Mouse (Mus musculus): ENCODE data around the gene Chfr. TPM values are rescaled to one million over a fixed set of nuclear protein-coding genes. Genes with fewer than 3 reads are reported as not detected.

Chfr gene
- polyA plus RNA-seq, 1 experiment from 2014 or later = 35.7 TPM

- no peak overlapping the region for H3K27ac ChIP-seq (ENCODE audit: low read depth, low read length)
- H3K9me3 ChIP-seq (replicated peaks; ENCODE audit: control insufficient read depth, low read length) = no peaks in the 10 kb centered on the region
- H3K36me3 ChIP-seq (ENCODE audit: control insufficient read depth, insufficient read depth, low read length) = peaks cover 11% of the 10 kb centered on the region
- 86% methylated on average over 7 of the region's 7 CpGs for WGBS (ENCODE audit: insufficient replicate concordance)
- no peaks in the 10 kb centered on the region for H3K27me3 ChIP-seq (ENCODE audit: control insufficient read depth, insufficient read depth, low read length)
- no peak overlapping the region for H3K4me2 ChIP-seq
- H3K4me3 ChIP-seq (ENCODE audit: low read depth, low read length) = no peak overlapping the region
- H3K9ac ChIP-seq (ENCODE audit: low read depth, low read length) = no peak overlapping the region
- H3K4me1 ChIP-seq (ENCODE audit: control insufficient read depth, insufficient read depth, low read length) = peaks cover 3% of the 10 kb centered on the region; the same call in 1 of the 2 replicates
- no peak for ATAC-seq (replicated peaks; ENCODE audit: insufficient number of reproducible peaks, low FRiP score, low TSS enrichment)
Observed at GRCm38 (mm10) chr5:110140424-110140823, 4.8 kb downstream of the Chfr start.

- Histone ChIP-seq H3K9ac (ENCODE audit: low read depth, low read length) (no peak overlapping the region), H3K27ac (ENCODE audit: low read depth, low read length) (no peak overlapping the region), H3K9me3 (replicated peaks; ENCODE audit: control insufficient read depth, low read length) (no peaks in the 10 kb centered on the region), H3K27me3 (ENCODE audit: control insufficient read depth, insufficient read depth, low read length) (no peaks in the 10 kb centered on the region), H3K4me3 (ENCODE audit: low read depth, low read length) (no peak overlapping the region), H3K4me1 (ENCODE audit: control insufficient read depth, insufficient read depth, low read length) (peaks cover 3% of the 10 kb centered on the region; the same call in 1 of the 2 replicates), H3K4me2 (no peak overlapping the region), H3K36me3 (ENCODE audit: control insufficient read depth, insufficient read depth, low read length) (peaks cover 11% of the 10 kb centered on the region)
- WGBS (ENCODE audit: insufficient replicate concordance) = 89% methylated on average over 2 of the region's 2 CpGs
- no peak for ATAC-seq (replicated peaks; ENCODE audit: insufficient number of reproducible peaks, low FRiP score, low TSS enrichment)
Observed at GRCm38 (mm10) chr5:110142309-110142708, 6.7 kb downstream of the Chfr start.

- no peak overlapping the region for H3K4me3 ChIP-seq (ENCODE audit: low read depth, low read length)
Observed at GRCm38 (mm10) chr5:110143007-110143406, 7.4 kb downstream of the Chfr start.

GRCm38 (mm10) chr5:110169374-110169773 is 33.7 kb downstream of the Chfr start:
- 94% methylated on average over 4 of the region's 4 CpGs for WGBS (ENCODE audit: insufficient replicate concordance)
- Histone ChIP-seq H3K9me3 (replicated peaks; ENCODE audit: control insufficient read depth, low read length) (no peaks in the 10 kb centered on the region), H3K4me2 (no peak overlapping the region), H3K27ac (ENCODE audit: low read depth, low read length) (no peak overlapping the region), H3K27me3 (ENCODE audit: control insufficient read depth, insufficient read depth, low read length) (no peaks in the 10 kb centered on the region), H3K4me3 (ENCODE audit: low read depth, low read length) (no peak overlapping the region), H3K9ac (ENCODE audit: low read depth, low read length) (no peak overlapping the region), H3K36me3 (ENCODE audit: control insufficient read depth, insufficient read depth, low read length) (peaks cover 25% of the 10 kb centered on the region), H3K4me1 (ENCODE audit: control insufficient read depth, insufficient read depth, low read length) (no peaks in the 10 kb centered on the region)
- no peak for ATAC-seq (replicated peaks; ENCODE audit: insufficient number of reproducible peaks, low FRiP score, low TSS enrichment)

More at GRCm38 (mm10) chr5:110143007-110143406, 7.4 kb downstream of the Chfr start:
- Histone ChIP-seq H3K36me3 (ENCODE audit: control insufficient read depth, insufficient read depth, low read length) (peaks cover 13% of the 10 kb centered on the region), H3K9me3 (replicated peaks; ENCODE audit: control insufficient read depth, low read length) (no peaks in the 10 kb centered on the region), H3K4me1 (ENCODE audit: control insufficient read depth, insufficient read depth, low read length) (peaks cover 1% of the 10 kb centered on the region; the same call in 1 of the 2 replicates), H3K27ac (ENCODE audit: low read depth, low read length) (no peak overlapping the region), H3K27me3 (ENCODE audit: control insufficient read depth, insufficient read depth, low read length) (no peaks in the 10 kb centered on the region), H3K9ac (ENCODE audit: low read depth, low read length) (no peak overlapping the region), H3K4me2 (no peak overlapping the region)
- WGBS (ENCODE audit: insufficient replicate concordance) = 90% methylated on average over 5 of the region's 5 CpGs
- ATAC-seq (replicated peaks; ENCODE audit: insufficient number of reproducible peaks, low FRiP score, low TSS enrichment) = no peak

- Histone ChIP-seq H3K36me3 (ENCODE audit: control insufficient read depth, insufficient read depth, low read length) (peaks cover 3% of the 10 kb centered on the region; the same call in 1 of the 2 replicates), H3K27me3 (ENCODE audit: control insufficient read depth, insufficient read depth, low read length) (no peaks in the 10 kb centered on the region), H3K9me3 (replicated peaks; ENCODE audit: control insufficient read depth, low read length) (no peaks in the 10 kb centered on the region), H3K4me2 (peak within 1 kb of the TSS; percentile 82), H3K4me3 (ENCODE audit: low read depth, low read length) (peak within 1 kb of the TSS; percentile 96), H3K4me1 (ENCODE audit: control insufficient read depth, insufficient read depth, low read length) (peaks cover 6% of the 10 kb centered on the region), H3K27ac (ENCODE audit: low read depth, low read length) (peak within 1 kb of the TSS; percentile 59), H3K9ac (ENCODE audit: low read depth, low read length) (peak within 1 kb of the TSS; percentile 96)
- 1% methylated on average over 41 of the region's 41 CpGs for WGBS (ENCODE audit: insufficient replicate concordance)
- peak; percentile 97 for ATAC-seq (replicated peaks; ENCODE audit: insufficient number of reproducible peaks, low FRiP score, low TSS enrichment)
Observed at GRCm38 (mm10) chr5:110176362-110177020, 40.8 kb downstream of the Chfr start, which contains the start of gene Golga3. Golga3 (plus strand) TSS chr5:110176701.

GRCm38 (mm10) chr5:110177021-110177420 is 41.4 kb downstream of the Chfr start:
- H3K4me1 ChIP-seq (ENCODE audit: control insufficient read depth, insufficient read depth, low read length) = peaks cover 6% of the 10 kb centered on the region
- peak; percentile 18 for ATAC-seq (replicated peaks; ENCODE audit: insufficient number of reproducible peaks, low FRiP score, low TSS enrichment)
- peak overlapping the region; percentile 96 for H3K9ac ChIP-seq (ENCODE audit: low read depth, low read length)
- peak overlapping the region; percentile 96 for H3K4me3 ChIP-seq (ENCODE audit: low read depth, low read length)
- H3K4me2 ChIP-seq = peak overlapping the region; percentile 82
- 4% methylated on average over 19 of the region's 19 CpGs for WGBS (ENCODE audit: insufficient replicate concordance)
- H3K9me3 ChIP-seq (replicated peaks; ENCODE audit: control insufficient read depth, low read length) = no peaks in the 10 kb centered on the region
- no peaks in the 10 kb centered on the region for H3K27me3 ChIP-seq (ENCODE audit: control insufficient read depth, insufficient read depth, low read length)
- H3K27ac ChIP-seq (ENCODE audit: low read depth, low read length) = peak overlapping the region; percentile 59
- peaks cover 3% of the 10 kb centered on the region; the same call in 1 of the 2 replicates for H3K36me3 ChIP-seq (ENCODE audit: control insufficient read depth, insufficient read depth, low read length)

- no peak for ATAC-seq (replicated peaks; ENCODE audit: insufficient number of reproducible peaks, low FRiP score, low TSS enrichment)
- no peak overlapping the region for H3K9ac ChIP-seq (ENCODE audit: low read depth, low read length)
- H3K9me3 ChIP-seq (replicated peaks; ENCODE audit: control insufficient read depth, low read length) = no peaks in the 10 kb centered on the region
- 67% methylated on average over 2 of the region's 2 CpGs for WGBS (ENCODE audit: insufficient replicate concordance)
- no peak overlapping the region for H3K4me2 ChIP-seq
- H3K4me3 ChIP-seq (ENCODE audit: low read depth, low read length) = no peak overlapping the region
- no peaks in the 10 kb centered on the region for H3K27me3 ChIP-seq (ENCODE audit: control insufficient read depth, insufficient read depth, low read length)
- no peak overlapping the region for H3K27ac ChIP-seq (ENCODE audit: low read depth, low read length)
- peaks cover 6% of the 10 kb centered on the region for H3K4me1 ChIP-seq (ENCODE audit: control insufficient read depth, insufficient read depth, low read length)
- peaks cover 8% of the 10 kb centered on the region; the same call in 1 of the 2 replicates for H3K36me3 ChIP-seq (ENCODE audit: control insufficient read depth, insufficient read depth, low read length)
Observed at GRCm38 (mm10) chr5:110178628-110179027, 43.0 kb downstream of the Chfr start.

GRCm38 (mm10) chr5:110181716-110182115 is 46.1 kb downstream of the Chfr start:
- Histone ChIP-seq H3K4me2 (no peak overlapping the region), H3K4me1 (ENCODE audit: control insufficient read depth, insufficient read depth, low read length) (peaks cover 6% of the 10 kb centered on the region), H3K27me3 (ENCODE audit: control insufficient read depth, insufficient read depth, low read length) (no peaks in the 10 kb centered on the region), H3K27ac (ENCODE audit: low read depth, low read length) (no peak overlapping the region), H3K9me3 (replicated peaks; ENCODE audit: control insufficient read depth, low read length) (no peaks in the 10 kb centered on the region), H3K4me3 (ENCODE audit: low read depth, low read length) (no peak overlapping the region), H3K9ac (ENCODE audit: low read depth, low read length) (no peak overlapping the region), H3K36me3 (ENCODE audit: control insufficient read depth, insufficient read depth, low read length) (peaks cover 16% of the 10 kb centered on the region)
- 87% methylated on average over 5 of the region's 5 CpGs for WGBS (ENCODE audit: insufficient replicate concordance)
- ATAC-seq (replicated peaks; ENCODE audit: insufficient number of reproducible peaks, low FRiP score, low TSS enrichment) = no peak
